Mouse (Mus musculus) midbrain, embryonic 12.5 days (tissue): ENCODE data around the gene Trp53i13. TPM values are rescaled to one million over a fixed set of nuclear protein-coding genes. Genes with fewer than 3 reads are reported as not detected.
A peak's percentile ranks its signal among the peaks of the same experiment; 100 is the strongest.

Experiments used
- ATAC-seq: fragments of 200-750 bp; cut with Nextera tagmentation; 2 replicates; pipeline ENCODE4 v1.8.0; 2017; ENCODE audit warnings: low read depth, moderate TSS enrichment, moderate library complexity; ENCODE audit not compliant: low FRiP score
- H3K27ac ChIP-seq: fragments of 300-500 bp; sonication (generic); replicated peaks from 2 replicates; pipeline ENCODE4 v1.5.1; 2016; ENCODE audit warnings: mild to moderate bottlenecking
- H3K27me3 ChIP-seq: fragments of 300-500 bp; sonication (generic); 2 replicates; pipeline ENCODE4 v1.6.1; 2016; ENCODE audit warnings: mild to moderate bottlenecking
- H3K36me3 ChIP-seq: fragments of 300-500 bp; sonication (generic); 2 replicates; pipeline ENCODE4 v1.6.1; 2016
- H3K4me1 ChIP-seq: fragments of 300-500 bp; sonication (generic); 2 replicates; pipeline ENCODE4 v1.6.1; 2016
- H3K4me2 ChIP-seq: fragments of 300-500 bp; sonication (generic); replicated peaks from 2 replicates; pipeline ENCODE4 v1.6.1; 2016; ENCODE audit warnings: mild to moderate bottlenecking, moderate library complexity
- H3K4me3 ChIP-seq: fragments of 300-500 bp; sonication (generic); 2 replicates; pipeline ENCODE4 v1.5.1; 2016; ENCODE audit warnings: mild to moderate bottlenecking
- H3K9ac ChIP-seq: fragments of 300-500 bp; sonication (generic); replicated peaks from 2 replicates; pipeline ENCODE4 v1.6.1; 2016; ENCODE audit warnings: mild to moderate bottlenecking, moderate library complexity
- H3K9me3 ChIP-seq: fragments of 300-500 bp; sonication (generic); 2 replicates; pipeline ENCODE4 v1.6.1; 2016; ENCODE audit warnings: mild to moderate bottlenecking
- WGBS: fragments of 180-500 bp; shearing (Covaris S2); methylation state at CpG from one replicate; pipeline ENCODE4 v1.1.7; 2016; 5-methylcytosine and 5-hydroxymethylcytosine counted together
- polyA plus RNA-seq: library from polyadenylated mRNA; unstranded; fragments of >200 nt; fragmentation: Nextera tagmentation; extraction: Ambion mirVana; gene quantifications from 2 replicates; pipeline ENCODE4 v1.2.1, GENCODE M21; 2016

Gene Trp53i13
- polyA plus RNA-seq, 1 experiment from 2014 or later = 28.8 TPM

DNA sequence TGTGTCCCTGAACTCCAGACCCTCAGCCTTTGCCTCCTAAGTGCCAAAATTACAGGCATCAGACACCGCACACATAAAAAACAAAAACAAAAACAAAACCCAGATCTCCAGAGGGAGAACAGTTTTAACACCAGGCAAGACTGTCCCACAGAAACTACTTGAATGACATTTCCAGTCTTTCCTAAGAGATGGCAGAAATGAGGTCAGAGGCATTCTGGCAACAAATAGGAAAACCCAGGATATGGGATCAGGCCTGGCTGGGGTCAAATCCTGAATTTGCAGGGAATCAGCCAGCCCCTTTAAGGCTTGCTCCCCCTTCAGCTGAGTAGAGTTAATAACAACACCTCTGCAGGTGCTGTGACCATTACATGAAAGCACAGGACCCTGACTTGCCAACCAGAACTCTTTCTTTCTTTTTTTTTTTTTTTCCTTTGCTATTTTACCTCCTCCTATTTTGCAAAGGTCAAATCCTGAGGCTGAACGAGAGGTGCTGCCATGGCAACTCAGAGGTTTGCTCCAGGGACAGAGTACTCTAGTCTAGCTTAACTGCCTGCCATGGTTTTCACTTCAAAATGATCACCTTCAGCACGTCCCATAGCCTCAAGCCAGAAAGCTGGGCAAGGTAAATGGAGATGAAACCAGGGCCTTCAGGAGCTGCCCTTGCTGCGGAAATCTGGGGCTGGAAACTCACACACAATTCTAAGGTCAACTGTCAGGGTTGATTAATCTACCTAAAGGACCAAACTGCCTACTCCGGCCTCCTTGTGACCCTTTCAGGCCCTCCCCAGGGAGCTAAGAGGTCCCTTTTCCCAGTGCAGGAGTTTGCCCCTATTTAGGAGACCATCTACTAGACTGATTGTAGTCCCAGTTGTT is 1.0 kb upstream of the Trp53i13 start:
- Histone ChIP-seq H3K9ac (no peak overlapping the region), H3K4me3 (no peak overlapping the region), H3K27me3 (peaks cover 53% of the 10 kb centered on the region), H3K4me2 (no peak overlapping the region), H3K36me3 (no peaks in the 10 kb centered on the region), H3K9me3 (no peaks in the 10 kb centered on the region), H3K4me1 (peaks cover 56% of the 10 kb centered on the region), H3K27ac (no peak overlapping the region)
- ATAC-seq = no peak
- WGBS = 57% methylated on average over 5 of the region's 5 CpGs

DNA sequence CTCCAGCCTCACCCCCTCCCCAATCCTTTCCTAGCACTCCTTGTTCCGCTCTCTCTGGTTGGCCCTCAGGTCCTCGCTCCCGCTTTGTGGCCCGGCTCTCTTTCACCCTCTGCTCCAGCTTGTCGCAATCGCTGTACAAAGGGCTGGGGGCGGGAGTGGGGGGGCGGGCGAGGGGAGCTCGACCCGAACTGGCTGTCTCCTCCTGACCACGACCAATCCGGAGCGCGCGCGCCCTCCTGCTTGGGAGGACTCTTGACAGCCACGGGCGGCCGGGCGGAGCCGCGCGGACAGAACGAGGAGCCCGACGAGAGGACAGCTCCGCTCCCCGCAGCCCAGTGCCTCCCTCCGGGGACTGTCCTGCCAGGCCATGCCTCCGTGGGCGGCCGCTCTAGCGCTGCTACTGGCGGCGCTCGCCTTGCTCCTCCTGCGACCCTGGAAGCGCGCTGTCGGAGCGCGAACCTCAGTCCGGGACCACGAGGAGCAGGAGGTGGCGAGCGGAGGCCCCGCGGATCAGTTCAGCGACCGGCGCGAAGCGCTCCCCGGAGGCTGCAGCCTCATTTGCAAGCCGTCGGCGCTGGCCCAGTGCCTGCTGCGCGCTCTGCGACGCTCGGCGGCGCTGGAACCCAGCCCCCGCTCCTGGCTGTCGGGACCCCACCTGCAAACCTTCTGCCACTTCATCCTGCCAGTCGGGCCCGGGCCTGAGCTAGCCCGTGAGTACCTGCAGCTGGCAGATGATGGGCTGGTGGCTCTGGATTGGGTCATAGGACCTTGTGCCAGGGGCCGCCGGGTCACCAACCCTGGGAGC is 746 bp downstream of the Trp53i13 start, which contains the start of gene Abhd15:
Abhd15 (plus strand) TSS at position 290 of the 805 bp plus-strand sequence.
- H3K4me3 ChIP-seq = peak within 1 kb of the TSS; percentile 62
- H3K4me1 ChIP-seq = peaks cover 49% of the 10 kb centered on the region
- H3K9ac ChIP-seq = peak within 1 kb of the TSS; percentile 60
- H3K36me3 ChIP-seq = no peaks in the 10 kb centered on the region
- H3K4me2 ChIP-seq = peak within 1 kb of the TSS; percentile 93
- H3K27me3 ChIP-seq = peaks cover 53% of the 10 kb centered on the region
- peak within 1 kb of the TSS; percentile 36; the same call in 1 of the 2 replicates for H3K27ac ChIP-seq
- under 1% methylated on average over 72 of the region's 72 CpGs for WGBS
- ATAC-seq = peak; percentile 70
- no peaks in the 10 kb centered on the region for H3K9me3 ChIP-seq

DNA sequence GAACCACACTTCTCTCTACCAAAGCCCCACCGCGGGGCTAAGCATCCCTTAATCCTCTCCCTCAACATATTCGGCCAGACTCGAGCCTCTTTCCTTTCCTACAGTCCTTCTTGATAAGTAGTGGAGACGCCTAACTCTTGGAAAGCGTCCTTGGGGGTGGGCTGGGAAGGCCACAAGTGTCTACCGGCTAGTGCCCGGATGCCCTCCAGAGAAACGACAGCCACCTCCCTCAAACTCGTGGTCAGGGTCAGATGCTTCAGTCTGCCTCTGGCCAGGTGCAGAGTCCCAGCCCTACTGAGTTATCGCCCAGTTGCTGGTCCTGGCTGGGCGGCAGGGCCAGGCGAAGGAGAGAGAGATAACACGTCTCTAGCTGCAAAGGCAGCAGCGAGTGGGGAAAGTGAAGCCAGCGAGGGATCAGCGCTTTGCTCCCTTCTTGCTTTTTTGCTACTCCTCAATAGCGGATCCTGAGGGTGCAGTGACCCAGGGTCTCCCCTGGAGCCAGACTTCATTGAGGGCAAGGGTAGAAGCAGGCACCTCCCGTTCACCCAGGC is 1.4 kb downstream of the Trp53i13 start:
- Histone ChIP-seq H3K27me3 (peaks cover 53% of the 10 kb centered on the region), H3K4me1 (peaks cover 43% of the 10 kb centered on the region), H3K9me3 (no peaks in the 10 kb centered on the region), H3K36me3 (no peaks in the 10 kb centered on the region; the same call in 1 of the 2 replicates), H3K4me2 (peak overlapping the region; percentile 93), H3K4me3 (peak overlapping the region; percentile 62), H3K27ac (peak overlapping the region; percentile 16; the same call in 1 of the 2 replicates), H3K9ac (peak overlapping the region; percentile 60; the same call in 1 of the 2 replicates)
- no peak for ATAC-seq
- 5% methylated on average over 19 of the region's 19 CpGs for WGBS

GRCm38 (mm10) chr11:77513811-77514170 is 2.0 kb downstream of the Trp53i13 start:
- H3K9me3 ChIP-seq = no peaks in the 10 kb centered on the region
- peak overlapping the region; percentile 62 for H3K4me3 ChIP-seq
- ATAC-seq = no peak
- H3K27ac ChIP-seq = 0 out of 2 replicates have a peak overlapping the region, but pooled peaks have one; percentile 20
- H3K27me3 ChIP-seq = peaks cover 49% of the 10 kb centered on the region
- H3K36me3 ChIP-seq = no peaks in the 10 kb centered on the region; the same call in 1 of the 2 replicates
- WGBS = 4% methylated on average over 10 of the region's 10 CpGs
- peak overlapping the region; percentile 93 for H3K4me2 ChIP-seq
- H3K4me1 ChIP-seq = peaks cover 43% of the 10 kb centered on the region
- H3K9ac ChIP-seq = 0 out of 2 replicates have a peak overlapping the region, but pooled peaks have one; percentile 15

DNA sequence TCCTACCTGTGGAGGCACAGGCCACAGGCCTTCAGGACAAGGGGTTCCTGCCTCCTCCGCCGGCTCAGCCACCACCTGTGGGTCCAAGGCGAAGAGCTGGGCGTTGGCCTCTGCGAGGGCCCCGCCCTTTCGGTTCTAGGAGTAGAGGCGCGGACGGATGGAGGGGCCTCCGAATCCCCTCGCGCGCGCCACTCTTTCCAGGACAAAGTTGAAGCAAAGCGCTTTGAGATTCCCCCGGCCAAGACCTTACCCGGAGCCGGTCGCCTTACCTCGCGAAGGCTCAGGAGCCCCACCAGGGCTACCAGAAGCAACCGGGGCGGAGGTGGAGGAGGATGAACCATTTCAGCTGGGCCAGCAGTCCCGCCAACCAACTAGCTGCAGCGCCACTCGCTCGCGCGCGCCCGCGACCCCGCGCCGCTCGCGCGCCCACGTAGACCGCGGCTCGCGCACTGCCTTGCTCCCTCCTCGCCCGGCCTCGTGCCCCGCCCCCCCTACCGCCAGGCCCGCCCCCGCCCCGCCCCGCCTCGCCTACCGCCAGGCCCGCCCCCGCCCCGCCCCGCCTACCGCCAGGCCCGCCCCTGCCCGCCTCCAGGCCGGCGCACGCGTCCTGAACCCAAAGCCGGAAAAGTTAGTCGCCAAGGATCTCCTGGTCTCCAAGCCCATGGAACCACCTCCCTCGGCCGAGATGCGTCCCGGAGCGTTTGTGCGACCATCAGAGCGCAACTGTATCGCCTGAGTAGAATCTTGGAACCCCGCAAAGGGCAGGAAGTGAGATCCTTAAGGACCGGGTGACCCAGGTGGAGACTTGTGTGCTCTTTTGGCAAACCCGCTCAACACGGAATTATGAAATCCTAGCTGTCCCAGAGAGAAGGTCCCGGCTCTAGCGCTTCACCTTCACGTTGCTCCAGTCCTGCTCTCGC is 2.6 kb downstream of the Trp53i13 start:
- under 1% methylated on average over 54 of the region's 84 CpGs for WGBS

GRCm38 (mm10) chr11:77511336-77511735 is 4.4 kb downstream of the Trp53i13 start:
- peaks cover 14% of the 10 kb centered on the region for H3K36me3 ChIP-seq
- no peak overlapping the region for H3K4me2 ChIP-seq
- H3K4me3 ChIP-seq = no peak overlapping the region
- no peak overlapping the region for H3K9ac ChIP-seq
- no peak overlapping the region for H3K27ac ChIP-seq
- H3K4me1 ChIP-seq = peaks cover 43% of the 10 kb centered on the region
- no peaks in the 10 kb centered on the region for H3K9me3 ChIP-seq
- 69% methylated on average over 5 of the region's 5 CpGs for WGBS
- peaks cover 33% of the 10 kb centered on the region for H3K27me3 ChIP-seq
- no peak for ATAC-seq

More for the DNA sequence above, 2.6 kb downstream of the Trp53i13 start:
- Histone ChIP-seq H3K9me3 (no peaks in the 10 kb centered on the region), H3K27me3 (peaks cover 43% of the 10 kb centered on the region), H3K4me3 (peak overlapping the region; percentile 62), H3K4me1 (peaks cover 48% of the 10 kb centered on the region), H3K9ac (peak overlapping the region; percentile 65), H3K27ac (0 out of 2 replicates have a peak overlapping the region, but pooled peaks have one; percentile 20), H3K4me2 (peak overlapping the region; percentile 93), H3K36me3 (no peaks in the 10 kb centered on the region; the same call in 1 of the 2 replicates)
- ATAC-seq = peak; percentile 69

- WGBS = 20% methylated on average over 49 of the region's 49 CpGs
- Histone ChIP-seq H3K9ac (peak overlapping the region; percentile 46), H3K4me1 (peaks cover 14% of the 10 kb centered on the region), H3K4me3 (peak overlapping the region; percentile 32), H3K27me3 (peaks cover 5% of the 10 kb centered on the region; the same call in 1 of the 2 replicates), H3K27ac (no peak overlapping the region), H3K4me2 (peak overlapping the region; percentile 63), H3K9me3 (no peaks in the 10 kb centered on the region), H3K36me3 (peaks cover 44% of the 10 kb centered on the region)
- ATAC-seq = peak; percentile 45
These were observed 7.4 kb downstream of the Trp53i13 start for GRCm38 (mm10) chr11:77508068-77509021.

GRCm38 (mm10) chr11:77507426-77507825 is 8.4 kb downstream of the Trp53i13 start:
- Histone ChIP-seq H3K4me2 (no peak overlapping the region), H3K9me3 (no peaks in the 10 kb centered on the region), H3K27ac (no peak overlapping the region), H3K4me1 (peaks cover 10% of the 10 kb centered on the region), H3K9ac (peak overlapping the region; percentile 20; the same call in 1 of the 2 replicates), H3K27me3 (peaks cover 3% of the 10 kb centered on the region; the same call in 1 of the 2 replicates), H3K36me3 (peaks cover 53% of the 10 kb centered on the region), H3K4me3 (no peak overlapping the region)
- WGBS = 71% methylated on average over 4 of the region's 4 CpGs
- ATAC-seq = no peak

DNA sequence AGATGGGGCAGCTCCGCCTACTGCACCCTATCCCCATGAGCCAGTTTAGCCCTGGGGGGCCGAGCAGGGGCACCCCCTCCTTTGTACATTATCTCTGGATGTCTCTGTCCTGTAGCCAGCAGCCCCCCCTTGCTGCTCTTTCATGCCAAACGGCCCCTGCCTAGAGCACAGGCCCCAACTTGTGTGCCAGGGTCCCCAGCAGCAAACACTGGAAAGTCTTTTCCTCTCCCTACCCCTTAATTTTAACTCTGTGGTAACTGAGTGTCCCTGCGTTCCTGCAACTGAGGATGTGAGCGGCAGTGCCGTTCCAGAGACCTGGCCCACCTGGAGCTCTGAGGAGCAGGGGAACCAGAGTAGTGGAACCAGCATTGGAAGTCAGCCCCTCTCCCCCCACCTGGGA is 8.8 kb downstream of the Trp53i13 start:
- Histone ChIP-seq H3K27me3 (no peaks in the 10 kb centered on the region; the same call in 1 of the 2 replicates), H3K4me1 (peaks cover 7% of the 10 kb centered on the region), H3K27ac (no peak overlapping the region), H3K36me3 (peaks cover 58% of the 10 kb centered on the region), H3K4me2 (no peak overlapping the region), H3K9ac (no peak overlapping the region), H3K9me3 (no peaks in the 10 kb centered on the region), H3K4me3 (no peak overlapping the region)
- WGBS = 88% methylated on average over 6 of the region's 6 CpGs
- no peak for ATAC-seq

DNA sequence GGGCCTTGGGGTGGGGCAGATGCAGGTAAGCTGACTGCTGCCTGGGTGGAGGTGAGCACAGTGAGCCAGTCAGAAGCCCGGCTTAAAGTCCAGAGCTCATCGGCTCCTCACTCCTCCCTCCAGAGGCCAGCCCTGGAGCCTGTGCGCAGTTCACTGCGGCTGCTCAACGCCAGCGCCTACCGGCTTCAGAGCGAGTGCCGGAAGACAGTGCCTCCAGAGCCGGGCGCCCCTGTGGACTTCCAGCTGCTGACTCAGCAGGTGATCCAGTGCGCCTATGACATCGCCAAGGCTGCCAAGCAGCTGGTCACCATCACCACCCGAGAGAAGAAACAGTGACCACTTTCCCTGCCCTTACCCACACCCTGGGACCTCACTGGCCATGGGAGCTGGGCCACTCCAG is 9.5 kb downstream of the Trp53i13 start:
- Histone ChIP-seq H3K9ac (no peak overlapping the region), H3K4me2 (no peak overlapping the region), H3K27me3 (no peaks in the 10 kb centered on the region; the same call in 1 of the 2 replicates), H3K36me3 (peaks cover 60% of the 10 kb centered on the region), H3K27ac (no peak overlapping the region), H3K9me3 (no peaks in the 10 kb centered on the region), H3K4me3 (no peak overlapping the region), H3K4me1 (peaks cover 7% of the 10 kb centered on the region)
- ATAC-seq = no peak
- WGBS = 87% methylated on average over 14 of the region's 14 CpGs
